Mouse (Mus musculus): ENCODE results near the gene Hoxa6.

Hoxa6 gene

DNA sequence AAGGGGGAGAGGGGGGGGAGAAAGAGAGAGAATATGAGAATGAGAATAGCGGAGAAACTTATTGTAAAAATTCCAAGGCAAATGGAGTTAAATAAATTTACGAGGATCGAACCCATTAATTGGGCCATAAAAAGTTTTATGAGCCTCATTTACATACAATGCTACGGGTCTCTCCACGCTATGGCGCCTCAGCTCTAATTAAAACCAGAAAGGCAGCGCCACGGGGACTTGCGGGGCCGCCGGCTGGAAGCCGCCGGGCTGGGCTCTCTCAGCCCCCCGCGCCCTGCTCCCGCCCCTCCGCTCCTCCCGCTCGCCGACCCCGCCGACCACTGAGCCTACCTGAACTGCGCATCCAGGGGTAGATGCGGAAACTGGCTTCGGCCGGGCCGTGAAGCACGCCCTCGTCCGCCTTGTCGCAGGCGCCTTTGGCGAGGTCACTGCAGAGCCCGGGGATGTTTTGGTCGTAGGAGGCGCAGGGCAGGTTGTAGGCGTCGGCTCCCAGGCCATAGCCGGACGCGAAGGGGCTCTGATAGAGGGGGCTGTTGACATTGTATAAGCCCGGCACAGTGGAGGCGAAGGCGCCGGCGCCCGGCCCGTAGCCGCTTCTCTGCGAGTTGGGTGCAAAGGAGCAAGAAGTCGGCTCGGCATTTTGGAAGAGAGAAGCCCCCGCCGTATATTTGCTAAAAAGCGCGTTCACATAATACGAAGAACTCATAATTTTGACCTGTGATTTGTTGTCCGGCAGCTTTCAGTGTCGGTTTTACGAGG, 8.4 kb upstream of the Hoxa6 start:
- no peak for DNase-seq (ENCODE audit: low spot score in 2 of 2)

DNA sequence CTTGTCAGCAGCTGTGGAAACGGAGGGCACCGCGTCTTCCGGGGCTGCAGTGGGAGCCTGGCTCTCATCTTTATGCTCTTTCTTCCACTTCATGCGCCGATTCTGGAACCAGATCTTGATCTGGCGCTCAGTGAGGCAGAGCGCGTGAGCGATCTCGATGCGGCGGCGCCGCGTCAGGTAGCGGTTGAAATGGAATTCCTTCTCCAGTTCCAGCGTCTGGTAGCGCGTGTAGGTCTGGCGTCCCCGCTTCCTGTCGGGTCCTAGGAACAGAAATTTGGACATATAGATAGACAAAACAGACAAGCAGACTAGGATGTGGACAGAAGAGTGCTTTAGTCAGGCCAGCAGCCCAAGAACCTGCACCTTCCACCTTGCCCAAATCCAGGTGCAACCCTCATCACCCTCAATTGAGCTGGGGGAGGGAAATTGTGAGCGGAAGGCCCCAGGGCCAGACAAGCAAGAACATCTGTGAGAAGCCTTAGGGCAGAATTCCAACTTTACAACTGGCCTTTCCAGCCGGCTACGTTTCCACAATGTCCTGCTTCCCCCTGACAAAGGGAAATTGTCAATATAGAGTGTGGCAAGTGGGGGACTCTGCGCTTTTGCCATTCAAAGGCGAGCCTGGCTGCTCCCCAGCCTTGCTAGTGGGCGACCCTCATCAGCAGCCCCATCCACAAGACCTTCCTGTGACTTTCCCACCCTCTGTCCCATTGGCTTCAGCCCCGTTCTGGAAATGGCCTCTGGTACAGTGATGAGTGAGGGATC, 7.4 kb upstream of the Hoxa6 start:
- DNase-seq (ENCODE audit: low spot score in 2 of 2), result no peak

DNA sequence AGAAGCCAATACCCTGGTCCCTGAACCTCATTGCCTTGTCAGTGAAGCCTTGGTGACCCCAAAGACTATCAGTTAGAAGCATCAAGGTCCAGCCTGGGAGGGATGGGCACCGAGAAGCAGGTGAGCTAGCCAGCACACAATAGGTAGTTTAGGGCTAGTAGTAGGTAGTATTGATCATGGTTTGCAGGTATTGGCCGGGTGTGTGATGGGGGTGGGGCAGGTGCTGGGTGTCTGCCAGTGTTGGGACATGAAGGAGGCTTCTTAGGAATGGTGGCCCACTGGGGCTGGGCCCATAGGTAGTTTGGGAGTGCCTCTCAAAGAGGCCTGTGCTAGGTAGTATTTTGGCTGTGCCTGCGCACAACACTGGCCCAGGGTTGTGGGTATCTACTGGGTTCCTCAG, 6.5 kb upstream of the Hoxa6 start:
- no peak for DNase-seq (ENCODE audit: low spot score in 2 of 2)

DNA sequence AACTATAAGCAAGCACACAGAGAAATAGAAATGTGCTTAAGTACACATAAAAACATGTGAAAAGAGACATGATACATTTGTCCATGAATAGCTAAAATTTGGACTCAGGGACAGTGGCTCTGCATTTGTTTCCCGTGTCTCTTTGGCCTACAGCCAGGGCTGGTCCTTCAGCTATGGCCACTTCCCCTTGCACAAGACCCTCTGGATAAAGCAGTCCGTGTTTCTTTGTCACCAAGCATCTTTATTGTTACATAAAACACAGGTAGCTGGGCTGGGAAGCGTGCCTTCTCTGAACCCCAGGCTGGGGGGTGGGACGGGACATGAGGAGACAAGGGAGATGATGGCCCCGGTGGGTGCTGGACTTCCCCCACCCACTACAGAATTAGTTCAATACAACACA, 5.7 kb upstream of the Hoxa6 start:
- no peak for DNase-seq (ENCODE audit: low spot score in 2 of 2)

DNA sequence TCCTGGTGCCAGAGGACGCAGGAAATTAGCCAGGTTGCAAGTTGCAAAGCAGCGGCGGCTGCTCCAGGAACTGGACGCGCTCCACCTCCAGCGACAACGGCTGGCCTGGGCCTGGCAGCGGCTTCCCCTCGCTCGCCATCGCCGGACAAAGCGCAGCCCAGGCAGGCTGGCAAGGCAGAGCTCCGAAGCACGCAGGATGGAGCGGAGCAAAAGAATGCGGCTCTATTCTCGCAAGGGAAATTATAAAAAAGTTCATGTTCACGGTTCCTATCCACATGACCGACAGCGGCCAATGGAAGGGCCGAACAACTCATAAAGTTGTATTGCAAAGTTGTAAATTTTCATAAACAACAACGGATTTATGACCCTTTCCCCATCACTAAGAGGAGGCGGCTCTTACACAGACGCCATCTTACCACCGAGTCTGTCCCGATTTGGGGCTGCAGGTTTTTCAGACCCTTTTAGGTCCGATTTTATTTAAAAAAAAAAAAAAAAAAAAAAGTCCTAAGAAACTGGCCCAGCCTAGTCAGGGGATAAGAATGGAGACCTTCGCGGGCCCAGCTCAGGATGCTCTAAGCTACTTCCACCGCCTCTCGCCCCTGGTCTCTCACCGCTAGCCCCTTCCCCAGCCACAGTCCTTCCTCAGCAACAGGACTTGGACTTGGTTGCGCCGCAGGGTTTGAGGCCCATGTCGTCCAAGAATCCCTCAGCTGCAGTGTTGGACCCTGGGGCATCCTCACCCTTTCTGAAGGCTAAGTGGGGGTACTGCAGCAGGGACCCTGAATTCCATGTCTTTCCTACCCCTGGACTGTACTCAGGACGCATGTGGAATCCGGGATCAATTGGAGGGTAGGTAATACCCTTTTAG, 4.8 kb upstream of the Hoxa6 start, which contains the start of the genes Hoxa3 and Gm28308:
Gene Hoxa3, minus strand, starts transcription at position 218 of the 868 bp plus-strand sequence.
Gene Gm28308, minus strand, starts transcription at position 221 of the 868 bp plus-strand sequence.
- no peak for DNase-seq (ENCODE audit: low spot score in 2 of 2)

DNA sequence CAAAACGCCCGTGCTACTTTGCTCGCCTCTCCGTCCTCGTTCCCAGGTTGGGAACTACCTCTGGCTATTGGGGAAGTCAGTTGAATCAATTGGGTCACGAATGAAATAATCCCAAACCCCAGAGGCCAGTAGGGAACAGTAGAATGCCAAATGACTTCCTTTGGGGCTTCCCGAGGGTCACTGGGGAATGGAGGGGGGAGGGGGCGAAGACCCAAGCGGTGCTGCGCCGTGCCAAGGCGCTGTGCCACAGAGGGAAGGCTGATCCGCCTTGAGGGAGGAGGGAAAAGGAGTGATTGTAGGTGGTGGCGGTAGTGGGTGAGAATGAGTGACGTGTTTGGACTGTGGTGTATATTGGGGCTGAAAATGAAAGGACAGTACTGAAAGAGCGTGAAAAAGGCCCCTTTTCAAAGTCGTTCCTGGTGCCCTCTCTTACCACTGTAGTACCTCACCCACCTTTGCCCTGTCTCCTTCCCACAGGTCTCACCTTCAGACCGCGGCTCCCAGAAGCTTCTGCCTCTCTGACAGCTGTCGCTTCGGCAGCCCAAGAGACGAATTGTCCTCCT, 4.1 kb upstream of the Hoxa6 start:
- no peak for DNase-seq (ENCODE audit: low spot score in 2 of 2)

DNA sequence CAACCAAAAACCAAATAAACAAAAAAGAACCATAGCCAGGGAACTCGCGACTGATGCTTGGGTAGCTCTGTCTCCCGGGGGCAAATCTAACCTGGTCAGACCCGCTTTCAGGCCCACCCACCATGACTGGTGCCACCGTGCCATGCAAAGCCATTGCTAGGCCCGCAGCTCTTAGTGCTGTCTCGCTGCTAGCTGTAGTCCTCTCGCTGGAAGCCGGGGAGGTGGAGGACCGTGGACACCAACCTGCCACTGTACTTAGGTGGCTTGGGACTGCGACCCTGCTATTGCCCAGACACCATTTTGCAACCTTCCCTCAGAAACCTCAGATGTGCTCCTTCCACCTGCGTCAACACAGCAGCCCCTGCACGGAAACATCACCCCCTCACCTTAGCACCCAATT, 3.4 kb upstream of the Hoxa6 start:
- DNase-seq (ENCODE audit: low spot score in 2 of 2), result no peak

DNA sequence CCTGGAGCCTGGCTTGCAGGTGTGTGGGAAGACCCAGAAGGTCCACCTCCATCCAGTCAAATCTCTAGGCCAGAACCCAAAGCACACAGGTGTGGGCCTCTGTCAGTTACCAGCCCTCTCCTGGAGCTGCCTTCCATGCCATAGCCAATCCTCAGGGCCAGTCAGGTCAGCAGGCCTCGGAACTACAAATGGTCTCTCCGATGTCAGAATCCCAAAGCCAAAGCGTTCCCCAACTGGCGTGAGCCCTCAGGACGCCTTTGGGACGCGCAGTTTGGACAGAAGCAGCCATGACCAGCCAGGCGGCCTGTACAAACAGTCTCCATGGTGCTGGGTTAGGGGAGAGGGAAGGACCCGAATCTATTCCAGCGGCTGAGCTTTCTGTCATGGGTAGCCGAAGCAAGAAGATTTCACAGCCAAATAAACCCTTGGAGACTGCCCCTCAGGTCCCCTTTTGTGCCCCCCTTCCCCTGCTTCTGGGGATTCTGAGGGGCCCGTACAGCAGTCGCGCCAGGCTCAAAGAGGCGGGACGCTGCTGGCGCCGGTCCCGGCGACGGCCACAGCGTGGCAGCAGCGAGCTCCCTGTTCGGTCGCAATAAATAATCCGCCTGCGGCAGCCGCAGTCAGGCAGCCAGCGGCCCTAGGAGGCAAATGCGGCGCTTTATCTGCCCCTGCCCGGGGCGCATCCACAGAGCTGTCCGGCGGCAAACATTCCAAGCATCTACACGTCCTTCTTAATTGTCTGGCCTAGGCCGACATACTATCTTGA, 2.8 kb upstream of the Hoxa6 start:
- peak in 1 of 2 experiments; percentile 67 for DNase-seq (ENCODE audit: low spot score in 2 of 2)

DNA sequence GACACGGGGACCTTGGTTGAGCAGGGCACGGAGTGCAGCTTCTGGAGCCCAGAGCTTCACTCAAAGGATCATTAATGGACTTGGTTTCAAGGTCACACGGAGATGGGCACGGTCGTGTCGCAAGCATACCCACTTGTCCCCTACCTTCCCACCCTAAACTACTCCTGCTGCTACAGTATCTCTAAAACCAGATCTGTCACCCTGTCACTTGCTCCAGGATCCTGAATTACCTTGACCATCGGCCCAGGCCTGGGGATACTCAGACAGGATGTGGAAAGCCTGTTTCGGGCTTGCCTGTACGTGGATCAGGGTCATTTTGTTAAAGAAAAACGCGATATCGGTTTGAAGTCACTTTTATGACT, 1.1 kb upstream of the Hoxa6 start:
- DNase-seq (ENCODE audit: low spot score in 2 of 2), result no peak

DNA sequence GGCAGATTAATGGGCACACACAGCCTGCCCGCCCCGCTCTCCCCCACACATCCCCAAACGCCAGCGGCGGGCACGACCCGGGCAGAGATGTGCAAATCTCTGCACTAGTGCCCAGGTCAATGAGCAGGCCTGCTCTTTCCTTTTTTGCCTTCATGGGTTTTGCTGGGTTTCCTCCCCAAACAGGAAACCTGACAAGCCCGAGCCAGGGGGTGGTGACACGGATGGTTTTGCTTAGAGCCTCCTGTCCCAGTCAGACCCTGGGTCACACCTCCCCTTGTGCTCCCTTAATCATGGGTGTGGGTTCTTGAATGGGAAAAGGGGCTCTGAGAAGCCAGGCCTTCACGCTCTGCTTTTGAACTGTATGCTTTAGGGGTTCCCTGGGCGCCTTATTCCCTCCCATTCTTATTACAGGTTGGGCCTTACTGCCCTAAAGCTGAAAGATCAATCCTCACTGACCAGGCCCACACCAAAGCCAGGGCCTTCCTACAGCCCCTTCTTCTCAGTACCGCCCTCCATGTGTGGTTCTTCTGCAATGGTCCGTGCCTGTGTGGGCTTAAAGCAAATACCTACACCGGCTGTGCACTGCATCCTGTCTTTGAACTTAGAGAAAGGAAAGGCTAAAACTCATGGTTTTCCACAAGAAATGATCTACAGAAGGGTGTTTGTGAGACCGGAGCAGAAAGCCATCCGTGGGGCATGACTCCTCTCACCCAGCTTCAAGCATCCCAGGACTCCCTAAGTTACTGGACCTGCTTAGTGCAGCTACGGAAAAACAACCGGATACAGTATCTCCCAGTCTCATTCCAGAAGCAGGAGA, 554 bp upstream of the Hoxa6 start:
- no peak for DNase-seq (ENCODE audit: low spot score in 2 of 2)

DNA sequence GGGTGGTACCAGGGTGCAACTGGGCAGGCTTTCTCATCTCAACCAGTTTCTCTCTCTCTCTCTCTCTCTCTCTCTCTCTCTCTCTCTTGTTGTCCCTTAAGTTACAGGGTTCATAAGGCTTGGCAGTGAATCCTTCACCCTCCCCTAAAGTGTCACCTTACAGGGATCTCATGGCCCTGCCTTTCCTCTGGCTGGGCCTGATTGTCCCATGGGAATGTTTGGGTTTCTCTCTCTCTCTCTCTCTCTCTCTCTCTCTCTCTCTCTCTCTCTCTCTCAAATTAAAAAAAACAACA, 892 bp downstream of the Hoxa6 start:
- DNase-seq (ENCODE audit: low spot score in 2 of 2), result no peak

DNA sequence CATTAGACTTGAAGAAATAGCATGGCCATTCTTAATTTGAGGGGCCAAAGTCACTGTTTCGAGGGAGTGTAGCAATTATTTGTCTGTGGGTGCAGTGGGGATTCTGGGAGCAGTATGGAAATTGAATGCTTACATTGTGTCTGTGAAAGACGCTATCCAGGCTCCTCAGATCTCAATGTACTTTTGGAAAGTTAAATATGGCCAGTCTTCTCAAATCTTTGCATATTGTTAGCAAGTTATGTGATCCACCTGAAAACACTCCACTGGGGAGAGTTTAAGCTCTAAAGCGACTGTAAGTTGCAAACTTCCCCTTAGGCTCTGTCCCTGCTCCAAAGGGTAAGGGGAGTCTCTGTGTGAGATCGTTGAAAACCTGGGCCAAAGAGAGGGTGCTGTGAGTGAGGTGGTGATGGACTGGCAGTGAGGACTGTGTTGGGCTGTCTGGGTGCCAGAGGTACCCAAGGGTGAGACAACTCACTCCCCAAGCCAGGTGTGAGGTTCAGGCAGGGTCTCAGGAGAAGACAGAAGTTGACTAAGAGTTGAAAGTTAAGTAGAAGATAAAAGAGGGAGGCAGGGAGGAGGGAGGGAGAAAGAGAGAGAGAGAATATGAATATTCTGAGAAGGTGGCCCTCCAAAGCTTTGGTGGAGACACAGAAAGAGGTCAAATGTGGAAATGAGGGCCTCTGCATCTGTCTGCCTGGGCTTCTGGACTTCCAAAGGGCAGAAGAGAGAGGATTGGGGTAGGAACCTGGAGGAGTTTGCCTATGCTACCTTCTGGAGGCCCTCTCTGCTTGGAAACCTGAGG, 1.4 kb downstream of the Hoxa6 start:
- DNase-seq (ENCODE audit: low spot score in 2 of 2), result no peak

DNA sequence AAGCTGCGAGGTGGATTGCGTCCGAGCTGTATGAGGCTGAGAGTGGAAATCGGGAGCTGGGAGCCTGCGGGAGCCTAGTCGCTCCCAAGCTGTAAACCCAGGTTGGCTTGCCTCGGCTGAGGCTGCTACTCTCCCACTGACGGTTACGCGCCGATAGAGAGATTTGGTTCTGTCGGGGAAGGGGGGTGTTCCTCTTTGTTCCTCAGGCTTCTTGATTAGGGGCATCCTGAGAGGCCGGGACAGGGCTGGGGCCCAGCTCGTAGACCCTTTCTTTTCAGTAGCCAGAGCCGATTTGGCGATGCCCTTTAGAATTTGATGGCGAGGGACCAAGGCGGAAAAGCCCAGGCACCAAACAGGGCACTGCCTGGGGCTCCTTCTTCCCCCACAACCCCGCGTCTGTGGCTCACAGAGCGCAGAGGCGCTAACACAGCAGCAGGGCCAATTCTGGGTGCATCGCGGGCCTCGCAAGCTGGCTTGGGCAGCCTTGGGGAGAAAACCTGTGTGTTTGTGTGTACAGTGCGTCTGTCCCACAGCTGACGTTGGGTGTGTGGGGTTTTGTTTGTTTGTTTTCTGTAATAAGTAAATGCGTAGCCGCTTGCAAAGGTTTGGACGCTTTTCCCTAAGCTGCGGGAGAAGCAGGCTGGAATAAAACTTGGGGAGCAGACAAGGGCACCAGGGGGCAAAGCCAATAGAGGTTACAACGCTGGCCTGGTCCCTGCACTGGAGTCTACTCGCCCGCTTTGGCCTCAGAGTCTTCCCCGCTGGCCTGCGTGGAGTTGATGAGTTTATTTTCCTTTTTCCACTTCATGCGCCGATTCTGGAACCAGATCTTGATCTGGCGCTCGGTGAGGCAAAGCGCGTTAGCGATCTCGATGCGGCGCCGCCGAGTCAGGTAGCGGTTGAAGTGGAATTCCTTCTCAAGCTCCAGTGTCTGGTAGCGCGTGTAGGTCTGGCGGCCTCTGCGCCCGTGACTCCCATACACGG, 2.6 kb downstream of the Hoxa6 start:
- no peak for DNase-seq (ENCODE audit: low spot score in 2 of 2)

DNA sequence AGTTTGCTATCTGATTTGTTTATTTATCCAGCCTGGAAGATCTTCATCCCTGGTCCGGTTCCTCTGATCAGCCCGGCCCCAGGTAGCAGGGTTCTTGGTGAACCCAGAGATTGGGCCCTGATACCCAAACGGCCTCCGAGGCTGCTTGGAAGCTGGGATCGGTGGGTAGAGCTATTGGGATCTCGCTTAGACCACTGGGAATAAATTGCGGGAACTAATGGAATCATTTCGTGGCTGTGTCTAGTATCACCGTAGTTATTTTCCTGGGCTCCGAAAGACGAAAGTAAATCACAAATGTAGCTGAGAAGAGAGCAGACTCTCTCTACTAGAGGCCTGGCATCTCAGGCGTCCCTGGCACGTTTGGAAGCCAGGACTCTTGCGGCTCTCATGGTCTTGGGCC, 3.3 kb downstream of the Hoxa6 start:
- no peak for DNase-seq (ENCODE audit: low spot score in 2 of 2)

DNA sequence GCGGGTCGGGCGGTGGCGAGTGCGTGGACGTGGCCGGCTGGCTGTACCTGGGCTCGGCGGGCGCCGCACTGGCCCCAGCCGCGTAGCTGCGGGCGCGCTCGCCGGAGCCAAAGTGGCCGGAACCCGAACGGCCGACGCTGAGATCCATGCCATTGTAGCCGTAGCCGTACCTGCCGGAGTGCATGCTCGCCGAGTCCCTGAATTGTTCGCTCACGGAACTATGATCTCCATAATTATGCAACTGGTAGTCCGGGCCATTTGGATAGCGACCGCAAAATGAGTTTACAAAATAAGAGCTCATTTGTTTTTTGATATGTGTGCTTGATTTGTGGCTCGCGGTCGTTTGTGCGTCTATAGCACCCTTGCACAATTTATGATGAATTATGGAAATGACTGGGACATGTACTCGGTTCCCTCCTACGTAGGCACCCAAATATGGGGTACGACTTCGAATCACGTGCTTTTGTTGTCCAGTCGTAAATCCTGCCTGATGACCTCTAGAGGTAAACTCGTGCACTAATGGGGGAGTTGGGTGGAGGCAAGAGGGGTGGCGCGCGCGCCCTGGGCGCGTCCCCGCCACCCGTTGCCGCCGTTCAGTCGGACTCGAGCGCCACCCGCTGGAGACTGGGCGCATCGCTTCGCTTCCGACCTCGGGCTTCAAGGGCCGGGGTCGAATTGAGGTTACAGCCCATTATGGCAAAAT, 4.3 kb downstream of the Hoxa6 start, which contains the start of gene Hoxa5:
Gene Hoxa5, minus strand, starts transcription at position 538 of the 703 bp plus-strand sequence.
- no peak for DNase-seq (ENCODE audit: low spot score in 2 of 2)

DNA sequence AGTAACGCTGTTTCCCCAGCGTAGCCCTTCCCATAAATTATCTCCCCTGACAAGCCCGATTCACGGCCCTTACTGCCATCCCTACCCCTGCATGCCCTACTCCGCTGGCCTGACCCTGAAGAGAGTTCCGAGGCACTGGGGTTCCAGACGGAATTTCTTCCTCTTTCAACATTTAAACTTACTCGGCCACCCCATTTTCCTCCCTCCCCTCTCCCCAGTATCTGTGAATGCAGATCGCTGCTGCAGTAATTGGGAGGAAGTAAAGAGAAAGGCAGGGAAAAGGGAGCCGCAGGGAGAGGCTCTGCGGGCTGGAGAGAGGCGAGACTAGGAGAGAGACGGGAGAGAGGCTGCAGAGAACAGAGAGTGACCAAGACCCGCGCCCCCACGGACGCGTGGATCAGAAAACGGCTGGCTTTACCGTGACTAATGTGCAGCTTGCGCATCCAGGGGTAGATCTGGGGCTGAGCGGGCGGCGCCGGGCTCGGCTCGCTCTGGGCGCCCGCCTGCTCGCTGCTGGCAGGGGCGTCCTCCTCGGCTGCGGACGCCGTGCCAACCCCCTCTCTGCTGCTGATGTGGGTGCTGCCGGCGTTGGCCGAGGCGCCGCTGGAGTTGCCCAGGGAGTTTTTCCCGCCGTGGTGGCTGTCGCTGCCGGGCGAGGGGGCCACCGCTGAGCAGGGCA, 5.0 kb downstream of the Hoxa6 start:
- DNase-seq (ENCODE audit: low spot score in 2 of 2), result no peak

DNA sequence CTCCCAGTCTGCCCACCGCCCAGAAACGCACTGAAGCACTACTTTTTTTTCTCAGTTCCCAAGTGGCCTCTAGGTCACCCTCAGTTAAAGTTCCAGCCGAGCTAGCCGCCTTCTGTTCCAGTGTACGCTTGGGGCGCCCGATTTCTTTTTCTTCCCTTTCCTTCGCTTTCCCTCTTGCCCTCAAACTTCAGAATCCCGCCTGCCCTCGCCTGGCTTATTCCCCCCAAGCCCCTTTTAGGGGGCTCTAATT, 5.5 kb downstream of the Hoxa6 start:
- DNase-seq (ENCODE audit: low spot score in 2 of 2), result no peak

All from right cerebral cortex, postnatal 10 days (tissue).